Mouse (Mus musculus): ENCODE measurements around the gene Fam189a1. TPM values are rescaled to one million over a fixed set of nuclear protein-coding genes. Genes with fewer than 3 reads are reported as not detected.

Gene Fam189a1
- total RNA-seq, 2 experiments from 2014 or later: not detected

DNA sequence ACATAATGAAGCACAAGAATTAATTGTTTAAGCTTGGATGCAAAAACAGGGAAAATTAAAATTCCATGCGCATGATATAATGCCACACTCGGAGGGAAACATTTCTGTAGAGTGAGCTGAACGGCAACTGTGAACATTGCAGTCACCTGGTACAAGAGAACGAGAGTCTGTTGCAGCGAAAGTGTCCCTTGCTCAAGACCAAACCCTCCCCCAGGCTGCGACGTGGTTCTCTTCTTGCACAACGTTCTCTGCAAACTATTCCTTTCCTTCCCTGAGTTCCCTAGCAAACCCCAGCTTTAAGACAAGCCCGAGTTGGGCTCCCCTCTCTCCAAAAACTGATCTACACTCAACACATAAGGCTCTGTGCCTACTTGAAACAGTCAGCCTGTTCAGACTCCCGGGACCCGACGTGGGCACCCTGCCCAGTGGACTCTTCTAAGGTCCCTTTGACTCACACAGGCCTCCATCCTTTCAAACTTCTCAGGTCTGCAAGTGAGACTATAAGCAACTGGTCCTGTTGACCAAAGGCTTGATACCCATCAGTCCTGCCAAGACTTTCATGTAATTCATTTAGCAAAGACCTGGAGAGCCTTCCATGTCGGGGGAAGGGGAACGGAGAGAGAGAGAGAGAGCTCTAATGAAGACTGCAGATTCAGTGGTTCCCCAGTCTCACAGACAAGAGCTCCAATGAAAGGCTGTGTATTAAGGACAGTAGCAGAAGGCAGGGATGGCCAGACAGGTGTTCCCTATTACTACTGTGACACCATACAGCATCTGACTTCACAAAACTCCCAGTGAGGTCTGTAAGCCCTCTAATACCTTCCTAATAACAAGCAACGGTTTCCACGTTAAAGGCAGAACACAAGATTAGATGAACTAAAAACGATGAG lies 51.9 kb downstream of the Fam189a1 start:
- no peak for DNase-seq

DNA sequence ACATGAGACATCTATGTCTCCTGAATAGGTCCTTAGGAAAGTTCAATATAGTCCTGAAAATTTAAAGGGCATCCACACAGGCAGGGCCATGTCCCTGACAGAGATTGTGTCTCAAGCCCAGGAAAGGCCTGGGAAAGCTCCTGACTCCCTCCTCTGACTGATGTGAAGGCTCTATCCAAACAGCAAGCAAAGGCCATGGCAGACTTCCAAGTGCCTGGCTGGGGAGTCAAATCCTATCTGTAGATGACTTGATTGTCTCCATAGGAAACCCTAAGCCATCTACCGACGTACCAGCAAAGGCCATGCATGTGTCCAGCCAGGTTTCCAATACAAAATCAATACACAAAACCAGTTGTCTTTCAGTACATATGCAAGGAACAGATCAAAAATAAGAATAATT lies 54.7 kb downstream of the Fam189a1 start:
- no peak for DNase-seq

DNA sequence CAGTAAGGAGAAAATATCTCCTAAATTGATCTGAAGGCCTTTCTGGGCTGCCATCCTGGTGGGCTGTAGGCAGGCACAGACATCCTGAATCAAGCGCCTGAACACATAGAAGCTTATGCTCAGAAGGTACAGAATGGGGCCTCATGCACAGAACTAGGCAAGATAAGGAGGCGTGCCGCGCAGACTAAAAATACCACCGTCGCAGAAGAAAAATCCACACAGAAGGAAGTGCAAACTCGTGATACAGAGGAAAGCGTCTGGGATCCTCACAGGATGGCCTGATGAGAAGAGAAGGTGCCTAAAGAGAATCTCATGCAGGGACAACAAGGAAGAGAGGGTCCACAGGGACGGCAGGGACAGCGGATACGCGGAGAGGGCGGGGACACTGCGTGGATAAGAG lies 58.7 kb downstream of the Fam189a1 start:
- DNase-seq: no peak

DNA sequence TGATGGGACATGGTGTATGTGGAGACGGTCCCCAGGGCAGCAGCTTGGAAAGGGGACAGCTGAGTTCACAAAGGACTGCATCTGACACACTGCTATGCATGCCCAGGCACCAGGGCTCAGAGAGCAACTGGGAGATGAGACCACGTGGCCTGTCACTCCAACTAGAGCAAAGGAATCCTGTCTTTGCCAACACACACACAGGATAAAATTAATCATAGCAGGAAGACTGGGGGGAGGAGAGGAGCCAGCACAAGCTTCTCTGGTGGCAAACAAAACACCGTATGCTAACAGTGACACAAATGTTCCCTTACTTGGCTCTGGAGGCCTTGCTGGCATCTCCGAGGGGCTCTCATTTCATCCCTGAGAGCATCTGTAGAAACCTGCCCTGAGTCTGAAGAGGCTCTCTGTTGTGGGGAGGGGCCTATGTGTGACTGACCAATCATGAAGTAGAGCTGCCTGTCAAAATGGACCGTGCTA lies 60.7 kb downstream of the Fam189a1 start:
- peak; percentile 5 to 16 for DNase-seq

DNA sequence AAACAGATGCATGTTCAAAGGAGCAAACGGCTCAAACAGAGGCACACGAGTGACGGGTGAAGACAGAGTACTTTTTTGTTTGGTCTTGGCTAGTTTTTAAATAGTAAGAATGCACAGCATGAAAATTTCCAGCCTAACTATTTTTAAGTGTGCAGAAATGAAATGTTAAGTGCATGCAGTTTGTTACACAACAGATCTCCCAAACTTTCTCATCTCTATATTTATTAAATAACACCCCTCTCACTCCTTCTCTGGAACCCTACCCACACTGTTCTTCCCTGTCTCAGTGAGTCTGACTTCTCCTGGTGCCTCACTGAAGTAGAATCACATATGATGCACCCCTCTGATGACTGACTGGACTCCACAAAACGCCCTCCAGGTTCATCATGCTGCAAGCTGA lies 63.1 kb downstream of the Fam189a1 start:
- no peak for DNase-seq

DNA sequence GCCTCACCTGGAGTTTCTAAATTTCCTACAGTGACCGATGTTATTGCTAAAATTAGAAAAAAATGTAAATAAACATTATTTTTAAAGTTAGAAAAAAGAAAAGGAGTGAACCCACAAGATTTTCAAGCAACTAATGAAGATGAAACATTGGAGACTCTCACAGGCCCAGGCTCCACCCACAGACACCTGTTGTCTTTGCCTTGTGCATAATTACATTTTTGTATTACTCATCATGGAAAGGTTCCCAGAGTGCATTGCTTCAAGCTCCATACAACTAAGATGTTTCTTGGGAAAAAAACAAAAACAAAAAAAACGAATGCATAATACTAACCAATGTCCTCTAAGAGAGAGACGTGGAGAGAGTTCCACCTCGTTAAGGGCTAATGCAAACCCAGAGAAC lies 64.9 kb downstream of the Fam189a1 start:
- no peak for DNase-seq

DNA sequence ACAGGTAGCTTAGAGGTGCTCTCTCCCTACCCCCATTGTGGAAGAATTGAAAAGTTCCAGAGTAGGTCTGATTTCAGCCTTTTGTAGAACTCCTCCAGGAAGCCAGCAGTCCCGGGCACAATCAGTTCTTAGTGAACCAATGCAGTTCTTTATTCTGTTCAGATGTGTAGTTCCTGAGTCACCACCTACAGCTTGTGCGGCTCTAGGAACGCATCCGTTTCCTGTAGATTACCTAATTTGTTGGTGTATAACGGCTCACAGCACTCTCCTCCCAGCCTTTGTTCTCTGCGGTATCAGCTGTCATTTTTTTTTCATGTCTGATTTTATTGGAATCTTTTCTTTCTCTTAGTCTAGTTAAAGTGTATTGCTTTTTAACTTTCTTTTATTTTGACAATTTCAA lies 70.4 kb downstream of the Fam189a1 start:
- no peak for DNase-seq

DNA sequence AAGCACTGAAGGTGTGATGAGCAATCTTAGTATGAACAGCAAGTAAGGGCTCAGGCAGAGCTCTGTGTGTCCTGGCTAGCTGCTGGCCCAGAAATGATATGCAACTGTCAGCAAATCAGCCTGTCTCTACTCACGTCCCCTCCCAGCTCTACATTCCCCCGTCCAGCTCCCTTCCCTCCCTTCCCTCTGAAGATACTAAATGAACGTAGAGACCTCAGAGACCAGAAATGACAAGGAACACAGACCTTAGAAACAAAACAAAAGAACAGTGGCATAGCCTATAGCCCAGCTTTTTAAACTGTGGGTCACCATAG lies 73.6 kb downstream of the Fam189a1 start:
- no peak for DNase-seq

DNA sequence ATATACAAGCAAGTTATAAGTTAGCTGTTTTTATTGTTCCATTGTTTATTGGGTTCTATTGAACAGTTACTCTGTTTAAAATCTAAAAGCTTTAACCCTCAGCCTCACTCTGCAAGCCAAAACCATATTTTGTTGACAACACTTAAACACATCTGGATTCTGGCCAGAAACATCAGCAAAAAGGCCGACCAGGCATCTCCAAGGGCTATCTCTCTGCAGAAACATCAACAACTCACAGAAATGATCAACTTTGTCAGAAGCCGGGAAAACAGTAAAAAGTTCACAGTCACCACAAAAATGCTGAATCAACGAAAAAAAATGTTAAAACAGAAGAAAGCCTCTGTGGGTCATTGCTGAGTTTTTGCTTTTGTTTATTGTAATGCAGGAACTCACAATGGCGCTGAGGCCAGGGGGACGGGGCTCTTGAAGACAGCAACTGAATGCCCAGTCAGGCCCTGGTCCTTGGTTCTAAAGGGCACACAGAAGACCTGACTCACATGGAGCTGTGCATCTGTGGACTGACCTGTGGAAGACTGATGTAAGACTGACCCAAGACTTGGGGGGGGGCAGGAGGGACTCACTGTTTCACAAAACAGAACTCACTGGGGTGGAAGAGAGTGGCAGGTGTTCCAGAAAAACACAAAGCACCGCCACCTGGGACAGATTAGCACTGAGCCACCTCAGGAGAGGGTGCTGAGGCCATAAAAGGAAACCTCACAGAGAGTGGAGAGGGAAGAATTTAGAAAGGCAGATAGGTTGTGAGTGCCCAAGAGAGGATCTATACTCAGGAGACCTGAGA lies 74.2 kb downstream of the Fam189a1 start:
- DNase-seq: no peak

DNA sequence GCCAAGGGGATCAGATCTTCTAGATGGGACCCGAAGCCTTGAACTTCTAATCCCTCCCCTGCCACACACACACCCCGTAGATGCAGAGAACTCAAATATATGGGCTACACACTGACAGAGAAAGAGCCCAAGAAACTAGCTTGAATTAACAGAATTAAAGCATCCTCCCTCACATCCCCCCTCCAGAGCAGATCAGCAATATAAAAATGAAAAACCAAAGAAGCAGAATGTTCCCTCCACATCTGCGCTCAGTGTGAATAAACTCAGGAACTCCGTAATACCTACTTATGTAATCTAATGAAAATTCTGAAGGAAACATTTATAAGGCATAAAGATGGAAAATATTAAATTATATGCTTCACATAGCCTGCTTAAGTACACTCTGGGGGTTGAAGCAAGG lies 80.2 kb downstream of the Fam189a1 start:
- no peak for DNase-seq

DNA sequence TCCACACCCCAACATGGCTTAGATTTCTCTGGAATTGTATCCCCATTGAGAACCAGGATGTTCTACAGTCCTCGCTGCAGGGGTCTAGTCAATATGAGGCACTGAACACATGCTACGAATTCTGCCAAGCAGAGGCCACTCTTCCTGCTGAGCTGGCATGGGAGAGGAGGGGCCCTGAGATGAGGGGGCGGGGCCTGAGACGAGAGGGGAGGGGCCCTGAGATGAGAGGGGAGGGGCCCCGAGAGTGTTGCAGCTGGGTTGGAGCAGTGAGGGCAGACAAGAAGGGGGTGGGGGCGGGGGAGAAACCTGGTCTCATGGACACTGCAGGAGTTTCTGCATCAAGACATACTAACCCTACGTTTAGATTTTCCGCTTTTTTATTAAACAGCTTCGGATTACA lies 82.2 kb downstream of the Fam189a1 start:
- no peak for DNase-seq

DNA sequence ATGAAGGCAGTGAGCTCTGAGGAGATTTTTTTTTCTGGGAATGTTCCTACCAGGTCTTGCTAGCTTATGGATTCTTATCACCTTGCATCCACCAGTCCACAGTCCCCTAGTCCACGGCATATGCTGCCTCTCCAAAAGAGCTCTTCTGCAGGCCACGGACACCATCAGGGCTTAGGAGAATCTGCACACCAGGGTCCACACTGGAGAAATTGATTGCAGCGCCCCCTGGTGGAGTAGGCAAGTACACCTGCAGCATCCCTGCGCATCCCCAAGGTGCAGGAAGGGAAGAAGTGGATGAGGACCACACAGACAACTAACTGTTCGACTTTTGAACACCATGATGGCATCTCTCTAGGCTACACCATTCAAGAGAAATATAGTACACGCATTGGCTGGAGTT lies 82.8 kb downstream of the Fam189a1 start:
- DNase-seq: peak in 1 of 2 experiments; percentile 58

DNA sequence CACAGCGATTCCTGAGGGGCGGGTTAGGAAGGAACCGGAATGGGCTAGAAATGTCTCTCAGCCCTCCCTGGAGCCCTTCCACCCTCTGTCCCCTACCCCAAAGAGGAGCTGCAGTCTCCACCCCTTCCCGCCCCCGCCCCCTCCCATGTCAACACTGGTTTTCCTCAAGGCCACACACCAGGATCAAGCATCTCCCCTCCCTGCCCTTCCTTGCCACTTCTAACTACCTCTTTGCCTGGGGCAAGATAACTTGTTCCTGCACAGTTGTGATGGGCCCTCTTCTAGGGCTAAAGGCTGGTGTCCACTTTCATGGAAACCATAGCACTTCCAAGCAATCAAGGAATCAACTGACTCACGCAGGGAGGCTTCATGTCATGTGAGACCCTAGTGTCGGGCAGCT lies 90.2 kb downstream of the Fam189a1 start:
- DNase-seq: no peak

DNA sequence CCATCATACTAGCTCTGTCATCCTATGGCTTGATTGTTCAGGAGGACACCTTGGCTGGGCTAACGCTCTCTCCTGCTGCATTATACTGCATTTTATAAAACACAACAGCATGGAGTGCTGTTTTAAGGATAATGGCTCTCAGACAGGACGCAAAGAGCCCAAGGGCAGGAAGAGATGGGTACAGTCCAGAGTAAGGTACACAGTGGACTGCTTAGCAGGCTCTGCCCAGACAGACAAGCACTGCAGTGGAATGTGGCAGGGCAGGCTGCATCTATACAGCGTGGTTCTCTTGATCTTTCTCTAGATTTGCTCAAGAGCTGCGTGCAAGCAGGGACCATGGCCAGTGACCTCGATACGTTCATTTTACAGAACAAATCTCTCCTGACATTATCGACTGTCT lies 90.9 kb downstream of the Fam189a1 start:
- DNase-seq: no peak

DNA sequence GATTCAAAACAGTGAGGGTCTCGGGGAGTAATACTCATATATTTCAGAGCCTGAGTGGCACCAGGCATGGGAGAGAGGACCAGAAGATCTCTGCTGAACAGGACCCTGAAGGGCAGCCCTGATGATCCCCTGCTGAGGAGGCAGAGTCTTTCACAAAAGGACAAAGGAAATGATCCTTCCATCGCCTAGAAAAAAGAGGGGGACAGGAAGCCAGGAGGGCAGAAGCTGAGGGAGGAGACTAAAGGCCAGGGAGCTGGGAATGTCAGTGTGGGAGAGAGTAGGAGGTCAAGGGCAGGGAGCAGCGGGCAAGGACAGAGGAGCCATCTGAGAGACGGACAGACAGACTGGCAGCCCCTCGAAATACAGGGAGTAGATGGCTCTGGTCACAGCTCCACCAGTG lies 91.7 kb downstream of the Fam189a1 start:
- no peak for DNase-seq

DNA sequence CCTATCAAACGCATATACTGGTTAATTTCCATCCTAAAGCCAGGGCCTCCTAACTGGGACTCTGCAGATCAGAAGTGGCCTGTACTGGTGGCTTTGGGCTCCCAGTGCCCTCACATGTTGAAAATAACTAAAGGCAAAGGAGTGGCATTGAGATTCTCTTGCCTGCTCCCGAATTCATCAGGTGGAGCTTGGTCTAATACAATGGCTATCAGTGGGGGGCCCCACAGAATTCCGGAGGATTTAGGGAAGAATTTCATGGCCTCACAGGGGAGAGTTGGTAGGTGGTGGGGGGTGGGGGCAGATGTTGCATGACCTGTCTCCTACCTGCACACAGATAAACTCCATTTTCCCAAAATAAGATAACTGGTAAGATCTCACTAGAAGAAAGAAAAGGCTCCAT lies 92.3 kb downstream of the Fam189a1 start:
- DNase-seq: no peak

DNA sequence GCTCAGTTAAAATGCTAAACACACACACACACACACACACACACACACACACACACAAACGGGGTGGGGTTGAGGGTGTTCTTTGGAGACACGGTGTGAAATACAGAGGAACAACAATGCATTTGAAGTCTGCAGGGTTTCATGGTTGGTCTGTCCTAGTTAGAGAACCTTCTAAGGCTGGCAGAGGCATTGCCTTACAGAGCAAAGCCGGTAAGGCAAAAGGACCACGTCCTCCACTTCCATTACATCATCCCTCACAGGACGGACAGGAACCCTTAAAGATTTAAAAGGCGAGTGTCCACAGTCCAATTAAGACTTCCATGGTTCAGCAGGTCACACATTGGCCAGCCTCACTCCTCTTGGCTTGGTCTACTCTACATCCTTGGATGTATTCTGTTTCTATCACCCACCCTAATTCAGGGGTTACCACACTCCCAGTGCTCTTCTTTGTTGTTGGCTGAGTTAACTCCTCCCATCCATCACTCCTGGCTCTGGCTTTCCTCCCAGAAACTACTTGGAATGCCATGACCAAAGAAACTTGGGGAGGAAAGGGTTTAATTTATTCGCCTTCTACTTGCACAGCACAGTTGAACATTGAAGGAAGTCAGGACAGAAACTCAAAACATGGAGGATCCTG lies 96.1 kb downstream of the Fam189a1 start:
- no peak for DNase-seq

DNA sequence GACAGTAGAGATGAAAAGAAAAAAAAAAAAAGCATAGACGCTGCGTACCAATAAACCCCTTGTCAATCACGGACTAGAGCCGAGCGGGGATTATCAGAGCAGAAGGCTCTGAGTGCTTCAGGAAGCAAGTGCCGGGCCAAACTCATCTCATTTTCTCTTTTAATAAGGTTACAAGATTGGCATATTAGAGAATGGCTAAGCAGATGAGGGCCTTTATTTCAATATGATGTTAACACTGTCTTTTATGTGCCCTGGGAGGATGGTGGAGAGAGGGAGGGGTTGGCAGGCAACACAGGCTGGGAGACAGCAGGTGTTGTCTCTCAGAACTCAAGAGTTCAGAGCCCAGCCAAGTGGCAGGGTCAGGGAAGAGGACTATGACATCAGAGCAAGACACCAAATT lies 99.5 kb downstream of the Fam189a1 start:
- no peak for DNase-seq

DNA sequence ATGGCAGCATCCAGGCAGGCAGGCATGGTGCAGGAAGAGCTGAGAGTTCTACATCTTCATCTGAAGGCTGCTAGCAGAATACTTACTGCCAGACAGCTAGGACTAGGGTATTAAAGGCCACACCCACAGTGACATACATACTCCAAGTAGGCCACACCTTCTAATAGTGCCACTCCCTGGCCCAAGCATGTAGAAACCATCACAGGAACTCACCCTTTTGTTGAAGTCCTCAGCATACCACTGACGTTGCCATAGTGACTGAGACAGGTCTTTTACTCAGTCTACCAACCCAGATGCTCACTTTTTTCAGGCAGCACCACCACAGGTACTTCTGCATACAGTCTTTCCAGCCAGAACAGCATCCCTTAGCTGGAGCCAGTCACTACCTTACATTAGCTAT lies 104.4 kb downstream of the Fam189a1 start:
- DNase-seq: no peak

DNA sequence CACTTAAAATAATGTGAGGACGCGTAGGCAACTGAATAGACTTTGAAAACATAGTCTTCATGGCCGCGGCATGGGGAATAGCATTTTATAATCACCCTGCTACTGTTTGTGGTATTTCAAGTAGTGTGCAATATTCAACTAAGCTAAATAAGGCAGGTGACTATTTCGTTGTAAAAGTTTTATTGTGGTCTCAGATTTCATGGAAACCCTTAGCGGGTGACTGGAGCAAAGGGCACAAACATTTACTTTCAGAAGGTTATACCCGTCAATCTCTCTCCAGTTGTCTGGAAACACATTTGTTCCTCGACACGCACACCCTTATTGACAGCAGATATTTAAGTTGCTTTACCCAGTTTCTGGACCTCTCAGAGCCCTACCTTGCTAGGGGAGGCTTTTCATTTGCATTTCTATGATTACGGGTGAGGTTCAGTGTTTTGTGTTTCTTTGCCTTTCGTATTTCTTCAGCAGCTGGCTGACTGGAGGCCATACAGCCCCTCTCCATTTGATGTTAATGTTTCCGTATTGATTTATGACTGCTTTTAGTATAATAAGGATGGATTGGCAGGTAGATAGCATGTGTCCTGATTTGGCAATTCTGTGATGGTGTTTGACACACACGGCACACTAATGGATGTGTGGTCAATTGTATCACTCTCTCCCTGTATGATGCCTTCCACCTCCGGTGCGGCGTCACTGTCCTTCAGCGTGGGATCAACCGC lies 107.0 kb downstream of the Fam189a1 start:
- DNase-seq: no peak

DNA sequence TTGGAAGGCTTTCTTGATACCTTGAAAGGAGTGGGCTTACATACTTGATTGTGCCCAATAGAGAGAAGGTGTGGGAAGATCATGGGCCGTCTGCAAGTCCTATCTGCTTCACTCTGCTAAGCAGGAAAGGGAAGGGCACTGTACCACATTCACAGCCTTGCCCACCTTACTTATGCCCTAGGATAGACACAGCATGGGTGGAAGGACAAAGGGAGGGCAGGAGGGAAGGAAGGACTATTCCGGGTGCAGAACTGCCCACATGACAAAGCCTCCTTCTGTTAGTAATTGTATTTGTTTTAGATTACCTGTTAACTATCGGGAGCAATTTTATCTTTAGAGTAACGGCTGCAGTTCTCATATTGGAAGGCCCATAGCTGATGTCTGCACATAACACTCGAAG lies 108.7 kb downstream of the Fam189a1 start:
- DNase-seq: no peak

DNA sequence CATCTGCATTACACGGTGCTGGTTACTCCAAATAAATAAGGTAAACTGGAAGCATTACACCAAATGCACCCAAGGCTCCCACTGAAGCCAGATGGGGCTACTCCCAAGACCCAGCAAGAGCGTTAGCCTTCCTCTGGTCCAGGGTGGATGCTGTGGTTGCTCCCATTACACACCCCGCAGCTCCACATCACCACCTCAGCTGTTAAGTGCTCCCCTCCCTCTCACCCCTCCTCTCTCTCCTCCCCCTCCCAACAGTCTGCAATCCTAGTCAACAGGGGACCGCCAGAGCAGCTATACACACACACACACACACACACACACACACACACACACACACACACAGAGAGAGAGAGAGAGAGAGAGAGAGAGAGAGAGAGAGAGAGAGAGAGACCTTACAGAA lies 109.7 kb downstream of the Fam189a1 start:
- no peak for DNase-seq
